Mouse (Mus musculus): Measurements from ENCODE around the gene Lin7a.

- TF ChIP-seq CTCF (IDR thresholded peaks at IDR 0.05; ENCODE audit: low read depth) (no peak), EP300 (optimal IDR thresholded peaks at IDR 0.05) (no peak)
Measured at GRCm38 (mm10) chr10:107239651-107240330, 31.7 kb upstream of the Lin7a start.
